Mouse (Mus musculus): ENCODE data around the gene Raet1e.
"Not testable (repeated sequence)": the region's sequence is repeated elsewhere in the genome, so short reads cannot be mapped to it uniquely, and the experiment has no call there.

The Raet1e gene

DNA sequence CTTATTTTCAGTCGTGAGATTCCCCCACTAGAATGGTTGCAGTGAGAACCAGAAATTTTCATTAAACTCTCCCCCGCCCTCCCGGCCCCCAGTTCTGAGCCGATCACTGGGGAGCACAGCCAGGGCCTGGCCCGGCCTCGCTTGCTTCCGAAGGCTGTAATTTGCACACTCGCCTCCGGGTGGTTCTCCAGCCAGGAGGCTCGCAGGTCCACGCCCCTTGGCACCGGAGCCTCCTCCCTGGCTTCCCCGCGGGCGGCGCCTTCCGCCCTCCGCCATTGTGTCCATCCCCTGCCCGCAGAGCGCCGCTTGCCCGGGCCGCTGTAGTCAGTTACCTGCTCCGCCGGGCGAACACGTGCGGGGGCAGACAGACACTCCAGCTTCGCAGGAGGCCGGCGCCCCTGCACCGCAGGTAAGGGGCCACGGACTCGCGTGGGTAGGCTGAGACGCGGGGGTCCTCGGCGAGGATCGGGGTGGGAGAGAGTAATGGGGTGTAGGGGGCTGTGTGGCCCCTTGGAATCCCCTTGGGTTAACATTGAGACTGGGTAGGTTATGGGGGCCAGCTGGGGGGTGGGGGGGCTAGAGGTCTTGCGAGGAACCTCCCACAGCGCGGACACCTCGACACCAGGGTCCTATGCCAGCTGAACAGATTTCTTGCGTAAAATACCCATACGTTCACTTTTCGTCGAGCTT lies at the start of gene Raet1e, which contains the start of gene H60b:
TSS of gene Raet1e (plus strand) at position 260 of the 690 bp plus-strand sequence.
TSS of gene H60b (plus strand) at position 277 of the 690 bp plus-strand sequence.
- DNase-seq (ENCODE audit: low read depth, low spot score): not testable (repeated sequence)

- DNase-seq (ENCODE audit: low read depth, low spot score): no peak
Observed at GRCm38 (mm10) chr10:22140665-22141280, 17.6 kb upstream of the Raet1e start.

DNA sequence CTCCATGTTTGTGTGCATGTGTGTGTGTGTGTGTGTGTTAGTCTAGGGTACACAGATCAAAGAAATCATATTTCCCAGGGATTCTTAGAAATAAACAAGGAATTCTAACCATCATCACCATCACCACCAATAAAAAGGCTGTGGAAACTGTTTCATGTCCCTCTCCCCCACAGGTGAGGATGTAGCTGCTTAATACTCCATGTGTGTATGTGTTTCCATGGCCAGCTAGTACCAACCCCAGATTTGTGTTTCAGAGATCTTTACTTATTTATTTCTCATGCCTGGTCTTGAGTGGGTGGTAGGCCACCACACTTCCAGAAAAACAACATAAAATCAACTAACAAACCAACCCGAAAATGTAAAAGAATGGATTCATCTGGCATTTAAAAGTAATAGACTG lies 16.2 kb upstream of the Raet1e start:
- DNase-seq (ENCODE audit: low read depth, low spot score): peak; percentile 61

DNA sequence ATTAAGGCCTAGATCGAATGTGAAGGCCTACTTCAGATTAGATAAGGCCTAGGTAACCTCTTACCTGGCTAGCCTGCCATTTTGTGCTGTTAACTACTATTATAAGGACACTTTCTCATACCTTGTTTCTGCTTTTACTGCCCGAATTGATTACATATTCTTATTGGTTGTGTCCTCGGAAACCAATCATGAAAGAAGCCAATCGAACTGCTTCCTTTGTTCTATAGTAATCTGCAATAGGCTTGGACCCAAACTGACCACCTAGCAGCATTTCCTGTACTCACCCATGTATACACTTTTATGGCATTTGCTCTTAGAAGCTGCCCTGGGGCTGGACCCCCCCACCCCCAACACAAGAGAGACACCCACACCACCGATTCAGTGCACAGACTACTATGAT lies 15.4 kb upstream of the Raet1e start:
- no peak for DNase-seq (ENCODE audit: low read depth, low spot score)

DNA sequence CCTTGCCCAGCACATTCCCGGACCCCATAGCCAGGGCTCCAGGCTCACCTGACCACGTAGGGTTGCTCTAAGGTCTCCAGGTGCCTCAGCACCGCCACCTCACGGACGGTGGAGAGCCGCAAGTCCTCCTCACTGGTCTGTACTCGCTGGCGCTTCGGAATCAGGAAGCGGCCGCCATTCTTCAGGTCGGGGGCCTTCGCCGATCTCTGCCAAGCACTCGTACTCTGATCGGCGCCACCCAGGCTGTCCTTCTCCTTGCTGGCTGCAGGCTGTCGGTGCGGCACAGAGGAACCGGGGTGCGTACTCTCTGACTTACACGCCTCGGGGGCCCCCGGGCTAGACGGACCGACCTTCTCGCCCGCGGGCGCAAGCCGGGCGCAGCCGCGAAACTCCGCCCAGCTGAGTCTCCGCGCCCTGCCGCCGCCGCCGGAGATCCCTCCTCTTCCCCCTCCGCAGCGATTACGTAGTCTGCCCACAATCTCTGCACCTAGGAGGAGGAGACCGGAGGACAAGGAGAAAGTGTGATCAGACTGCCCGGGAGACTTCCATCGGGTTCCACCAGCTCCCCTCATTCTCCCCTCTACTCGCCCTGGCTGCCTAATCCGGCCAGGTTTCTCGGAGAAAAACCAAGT lies 9.8 kb upstream of the Raet1e start:
- DNase-seq (ENCODE audit: low read depth, low spot score): no peak

DNA sequence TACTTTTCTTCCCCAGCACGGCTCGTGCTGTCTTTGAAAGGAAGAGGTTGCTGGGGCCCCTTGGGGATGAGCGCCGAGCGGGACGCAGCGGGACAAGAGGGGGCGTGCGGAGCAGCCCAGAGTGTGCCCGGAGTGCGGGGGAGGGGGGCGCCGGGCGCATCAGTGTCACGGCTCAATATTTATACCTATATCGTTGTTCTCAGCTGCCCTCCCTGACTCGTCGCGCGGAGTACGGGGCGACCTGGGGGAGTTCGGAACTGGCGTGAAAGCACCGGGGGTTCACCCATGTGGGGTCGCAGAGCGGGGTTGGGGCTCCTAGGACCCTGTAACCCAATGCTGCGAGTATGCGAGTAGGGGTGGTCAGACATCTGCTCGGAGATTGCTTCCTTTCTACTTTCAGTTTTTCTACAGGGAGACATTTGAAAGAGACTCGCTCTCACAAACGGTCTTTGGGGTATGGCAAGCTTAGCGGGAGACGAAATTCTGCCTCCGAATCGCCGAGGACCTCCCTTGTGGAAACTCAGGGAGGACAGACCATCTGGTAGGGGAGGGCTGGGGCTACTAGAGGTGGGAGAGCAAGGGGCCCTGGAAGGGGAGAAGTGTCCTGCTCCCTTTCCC lies 9.2 kb upstream of the Raet1e start, which contains the start of gene E030030I06Rik:
TSS of gene E030030I06Rik (minus strand) at position 198 of the 618 bp plus-strand sequence.
- no peak for DNase-seq (ENCODE audit: low read depth, low spot score)

- DNase-seq (ENCODE audit: low read depth, low spot score): no peak
Observed at GRCm38 (mm10) chr10:22149691-22150465, 8.5 kb upstream of the Raet1e start.

DNA sequence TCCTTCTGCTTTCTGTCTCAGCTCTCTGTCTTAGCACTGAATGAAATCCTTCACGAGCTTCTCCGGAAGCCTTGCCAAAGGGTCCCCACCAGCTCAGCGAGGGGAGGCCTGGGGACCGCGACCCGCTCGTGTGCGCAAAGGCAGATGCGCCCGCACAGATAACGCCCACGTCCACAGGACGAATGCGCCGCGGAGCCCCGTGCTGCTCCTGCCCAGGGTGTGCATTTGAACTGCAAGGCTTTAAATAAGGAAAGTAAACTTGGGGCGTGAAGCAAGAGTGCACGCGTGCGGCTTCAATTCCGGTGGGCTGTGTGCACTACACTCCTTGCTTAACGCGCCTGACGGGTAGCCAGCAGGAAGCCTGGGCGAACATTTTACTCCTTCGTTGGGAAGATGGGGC lies 7.8 kb upstream of the Raet1e start:
- no peak for DNase-seq (ENCODE audit: low read depth, low spot score)

GRCm38 (mm10) chr10:22151056-22151862 lies 7.1 kb upstream of the Raet1e start:
- not testable (repeated sequence) for DNase-seq (ENCODE audit: low read depth, low spot score)

DNA sequence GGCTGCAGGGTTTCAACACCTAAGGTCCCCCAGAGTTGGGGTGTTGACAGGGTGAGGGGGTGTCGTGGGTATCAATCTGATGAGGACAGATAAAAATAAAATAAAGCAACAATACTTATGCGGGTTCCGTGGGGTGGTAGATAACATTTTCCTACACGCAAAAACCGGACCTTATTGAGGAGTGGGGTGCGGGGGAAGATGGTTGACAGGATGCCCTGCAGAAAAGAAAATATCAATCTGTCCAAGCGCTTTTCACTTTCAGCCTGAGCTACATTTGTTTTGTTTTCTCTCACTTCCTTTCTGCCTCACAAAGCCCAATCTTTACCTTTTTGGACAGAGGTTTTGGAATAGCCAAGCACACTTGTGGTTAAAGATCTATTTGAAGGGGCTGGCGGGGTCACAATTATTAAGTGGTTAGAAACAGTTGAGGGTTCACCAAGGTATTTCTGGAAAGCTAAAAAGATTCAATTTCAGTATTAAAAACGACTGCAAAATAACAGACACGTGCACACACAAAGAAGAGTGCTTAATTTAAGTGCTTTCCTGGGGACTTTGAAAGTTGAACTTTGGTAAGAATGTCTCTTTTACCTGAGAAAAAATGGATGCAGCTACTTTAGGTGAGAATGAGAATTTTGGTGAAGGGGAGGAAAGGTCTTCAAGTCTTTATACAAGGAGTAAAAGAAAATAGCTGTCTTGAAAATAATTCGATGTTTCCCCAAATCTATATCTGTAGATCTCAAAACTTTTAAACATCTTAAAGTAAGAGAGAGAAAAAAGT lies 6.3 kb upstream of the Raet1e start:
- not testable (repeated sequence) for DNase-seq (ENCODE audit: low read depth, low spot score)

- not testable (repeated sequence) for DNase-seq (ENCODE audit: low read depth, low spot score)
Observed at GRCm38 (mm10) chr10:22153147-22153690, 5.2 kb upstream of the Raet1e start.

DNA sequence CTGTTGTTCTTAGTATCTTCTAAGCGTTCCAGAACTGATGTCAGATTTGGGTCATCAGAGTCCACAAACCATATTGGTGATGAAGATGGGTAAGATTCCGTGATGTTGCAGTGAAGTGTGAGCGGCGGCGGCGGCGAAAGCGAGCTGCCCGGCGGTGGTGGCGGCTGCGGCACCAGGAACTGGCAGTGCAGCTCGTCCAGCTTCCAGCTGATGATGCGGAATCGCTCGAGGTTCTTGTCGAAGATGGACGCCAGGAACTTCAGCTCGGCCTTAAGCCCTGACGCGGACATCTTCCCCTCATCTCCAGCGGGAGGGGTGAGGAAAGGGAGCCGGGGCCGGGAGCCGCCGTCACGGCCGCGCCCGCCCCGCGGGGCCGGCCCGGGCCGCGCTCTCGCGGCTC lies 4.2 kb upstream of the Raet1e start:
- not testable (repeated sequence) for DNase-seq (ENCODE audit: low read depth, low spot score)

DNA sequence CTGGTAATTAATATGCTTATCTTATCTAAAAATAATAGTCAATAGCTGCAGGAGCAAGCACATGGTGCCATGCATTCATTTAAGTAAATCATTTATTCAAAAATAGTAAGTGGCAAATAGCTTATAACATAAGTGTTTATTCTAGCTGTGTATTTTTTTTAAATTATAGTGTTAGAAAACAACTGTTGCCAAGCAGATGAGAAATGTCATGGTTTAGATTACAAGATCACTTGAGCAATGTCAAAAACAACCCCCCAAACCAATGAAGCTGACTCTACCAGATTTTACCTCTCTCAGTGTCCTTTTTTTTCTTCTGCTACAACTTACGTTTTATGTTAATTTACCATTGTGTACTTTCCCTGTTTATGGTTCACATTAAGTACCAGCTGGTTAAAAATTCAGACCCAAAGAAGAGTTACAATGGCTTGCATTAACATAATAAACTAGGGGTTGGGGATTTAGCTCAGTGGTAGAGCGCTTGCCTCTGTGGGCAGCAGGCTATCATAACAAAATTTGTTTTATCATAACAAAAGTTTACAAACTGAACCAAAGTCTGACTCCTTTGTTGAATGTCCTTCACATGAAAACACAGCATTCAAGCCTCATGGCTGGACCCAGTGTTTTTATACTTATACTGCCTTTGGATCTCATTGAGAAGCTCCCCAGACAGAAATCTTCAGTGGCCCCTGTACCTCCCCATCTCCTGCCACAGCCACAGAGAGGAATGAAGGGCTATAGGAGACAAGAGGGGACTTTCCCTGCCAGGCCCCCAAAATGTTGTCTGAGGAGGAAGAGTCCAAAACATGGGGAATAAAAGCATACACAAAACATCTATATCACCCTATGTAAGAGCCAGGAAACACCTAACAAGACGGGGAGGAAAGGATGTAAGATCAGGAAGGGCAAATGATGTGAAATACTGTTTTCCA lies 3.2 kb upstream of the Raet1e start:
- no peak for DNase-seq (ENCODE audit: low read depth, low spot score)

- no peak for DNase-seq (ENCODE audit: low read depth, low spot score)
Observed at GRCm38 (mm10) chr10:22159131-22159561, 777 bp downstream of the Raet1e start.

DNA sequence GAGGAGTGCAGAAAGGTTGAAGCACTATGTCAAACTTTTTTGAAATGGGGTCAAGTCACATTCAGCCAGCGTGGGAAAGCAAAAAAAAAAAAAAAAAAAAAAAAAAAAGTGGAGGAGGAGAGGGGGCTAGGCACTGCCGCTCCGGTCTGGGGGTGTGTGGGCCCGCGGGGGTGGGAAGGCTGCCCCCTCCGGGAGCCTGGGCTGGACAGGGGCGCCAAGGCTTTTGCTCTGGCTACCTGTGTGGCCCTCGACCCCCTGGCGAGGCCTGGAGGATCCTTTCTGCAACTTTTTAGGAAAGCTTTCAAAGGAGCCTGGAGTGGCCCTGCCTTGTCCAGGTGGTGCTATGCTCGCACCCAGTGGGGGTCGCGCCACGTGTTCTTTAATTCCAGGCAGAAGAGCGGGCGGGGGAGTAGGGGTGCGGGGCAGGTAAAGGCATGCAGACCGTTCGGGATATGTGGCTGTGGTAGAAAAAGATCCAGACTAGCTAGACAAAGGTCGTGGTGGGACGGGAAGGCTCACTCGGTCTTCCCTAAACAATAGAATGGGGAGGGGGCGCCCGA lies 1.3 kb downstream of the Raet1e start:
- no peak for DNase-seq (ENCODE audit: low read depth, low spot score)

GRCm38 (mm10) chr10:22163279-22163678 lies 4.9 kb downstream of the Raet1e start:
- not testable (repeated sequence) for DNase-seq (ENCODE audit: low read depth, low spot score)

DNA sequence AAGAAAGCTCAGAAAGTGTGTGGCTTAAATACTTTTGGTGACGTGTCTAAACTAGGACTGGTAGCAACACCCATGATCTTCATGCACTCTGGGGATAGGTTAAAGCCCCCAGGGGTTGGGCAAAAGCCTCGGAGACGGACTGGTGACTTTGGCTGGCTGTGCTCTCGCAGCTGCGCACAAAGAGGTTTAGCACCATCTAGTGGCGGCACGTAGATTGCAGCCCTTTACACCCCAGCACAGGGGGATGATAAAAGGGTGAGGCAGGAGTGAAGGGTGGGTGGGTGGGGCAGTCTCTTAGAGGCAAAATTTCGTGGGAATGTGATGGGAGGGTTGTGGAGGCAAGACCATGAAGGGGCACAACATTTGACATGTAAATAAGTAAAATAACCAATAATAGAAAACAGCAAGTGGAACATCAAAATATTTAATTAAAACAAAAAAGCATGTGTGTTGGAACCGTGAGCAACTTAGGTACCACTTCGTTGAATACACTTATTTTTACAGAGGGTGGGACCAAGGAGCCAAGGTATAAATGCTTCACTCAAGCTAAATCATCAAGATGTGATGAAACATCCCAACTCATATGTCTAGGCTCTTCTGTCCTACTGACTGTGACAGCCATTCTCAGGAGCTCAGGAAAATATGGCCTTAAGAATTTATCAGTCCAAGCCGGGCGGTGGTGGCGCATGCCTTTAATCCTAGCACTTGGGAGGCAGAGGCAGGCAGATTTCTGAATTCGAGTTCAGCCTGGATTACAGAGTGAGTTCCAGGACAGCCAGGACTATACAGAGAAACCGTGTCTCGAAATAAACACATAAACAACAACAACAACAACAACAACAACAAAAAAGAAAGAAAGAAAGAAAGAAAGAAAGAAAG lies 5.6 kb downstream of the Raet1e start:
- not testable (repeated sequence) for DNase-seq (ENCODE audit: low read depth, low spot score)
